Mouse (Mus musculus) lung, postnatal 0 days (tissue): Measurements from ENCODE around the gene Shisa2.

Source experiments
- CTCF ChIP-seq: IDR thresholded peaks from 2 replicates; pipeline ENCODE4 v1.5.1; 2016; ENCODE audit warnings: antibody characterized with exemption, mild to moderate bottlenecking
- EP300 ChIP-seq: IDR thresholded peaks from 2 replicates; pipeline ENCODE4 v1.6.1; 2016; ENCODE audit warnings: antibody characterized with exemption, mild to moderate bottlenecking, control low read depth

GRCm38 (mm10) chr14:59626711-59627110 is 1.6 kb downstream of the Shisa2 start:
- TF ChIP-seq EP300 (no peak), CTCF (no peak)
